15 mouse cellular contexts compared by ENCODE assay signal in the genomic region with DNA sequence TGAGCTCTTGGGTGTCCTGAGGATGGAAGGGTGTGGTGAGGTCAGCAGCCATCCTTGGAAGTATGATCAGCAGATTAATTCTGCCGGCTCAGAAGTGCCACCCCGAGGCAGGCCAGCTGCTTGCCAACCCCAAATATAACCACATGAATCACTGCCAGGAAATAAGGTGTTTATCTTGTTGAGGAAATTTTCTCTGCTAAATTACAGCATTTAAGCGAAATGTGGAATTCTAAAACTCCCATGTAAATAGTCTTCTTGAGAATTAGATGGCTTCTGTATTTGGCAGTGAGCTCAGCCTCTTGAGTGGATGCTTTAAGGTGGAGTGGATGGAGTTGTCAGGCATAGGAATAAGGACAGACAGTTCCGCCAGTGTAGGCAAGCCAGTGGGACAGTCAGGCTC.
"Had no signal": no experiment of that assay in that cellular context is flagged by ENCODE, and none has a peak within 500 bp of the region (broad histone marks: within the 10 kb centered on the region; RNA-seq: fewer than 3 reads in every experiment).

No protein-coding gene starts in this region.

- H3K27ac ChIP-seq: limb, embryonic 12.5 days; limb, embryonic 15.5 days; liver, embryonic 14.5 days; macrophage; stomach, postnatal 0 days had no signal

- DNase-seq: kidney, adult 2 months; kidney, postnatal 10 days; kidney, postnatal 36 days; layer of hippocampus, adult 9-11 months; left cerebral cortex, postnatal 4 days; liver, postnatal 0 days; lung, embryonic 14.5 days; midbrain, embryonic 14.5 days; right cerebral cortex, postnatal 4 days; thymus, postnatal 25 days had no signal

- H3K4me3 ChIP-seq: limb, embryonic 12.5 days; limb, embryonic 15.5 days had no signal
